Mouse (Mus musculus) midbrain, embryonic 12.5 days (tissue): ENCODE data around the gene Ifnab. TPM values are rescaled to one million over a fixed set of nuclear protein-coding genes. Genes with fewer than 3 reads are reported as not detected.

Experiments used
- ATAC-seq: fragments of 200-750 bp; cut with Nextera tagmentation; 2 replicates; pipeline ENCODE4 v1.8.0; 2017; ENCODE audit warnings: low read depth, moderate TSS enrichment, moderate library complexity; ENCODE audit not compliant: low FRiP score
- H3K27ac ChIP-seq: fragments of 300-500 bp; sonication (generic); replicated peaks from 2 replicates; pipeline ENCODE4 v1.5.1; 2016; ENCODE audit warnings: mild to moderate bottlenecking
- H3K27me3 ChIP-seq: fragments of 300-500 bp; sonication (generic); 2 replicates; pipeline ENCODE4 v1.6.1; 2016; ENCODE audit warnings: mild to moderate bottlenecking
- H3K36me3 ChIP-seq: fragments of 300-500 bp; sonication (generic); 2 replicates; pipeline ENCODE4 v1.6.1; 2016
- H3K4me1 ChIP-seq: fragments of 300-500 bp; sonication (generic); 2 replicates; pipeline ENCODE4 v1.6.1; 2016
- H3K4me2 ChIP-seq: fragments of 300-500 bp; sonication (generic); replicated peaks from 2 replicates; pipeline ENCODE4 v1.6.1; 2016; ENCODE audit warnings: mild to moderate bottlenecking, moderate library complexity
- H3K4me3 ChIP-seq: fragments of 300-500 bp; sonication (generic); 2 replicates; pipeline ENCODE4 v1.5.1; 2016; ENCODE audit warnings: mild to moderate bottlenecking
- H3K9ac ChIP-seq: fragments of 300-500 bp; sonication (generic); replicated peaks from 2 replicates; pipeline ENCODE4 v1.6.1; 2016; ENCODE audit warnings: mild to moderate bottlenecking, moderate library complexity
- H3K9me3 ChIP-seq: fragments of 300-500 bp; sonication (generic); 2 replicates; pipeline ENCODE4 v1.6.1; 2016; ENCODE audit warnings: mild to moderate bottlenecking
- WGBS: fragments of 180-500 bp; shearing (Covaris S2); methylation state at CpG from one replicate; pipeline ENCODE4 v1.1.7; 2016; 5-methylcytosine and 5-hydroxymethylcytosine counted together
- polyA plus RNA-seq: library from polyadenylated mRNA; unstranded; fragments of >200 nt; fragmentation: Nextera tagmentation; extraction: Ambion mirVana; gene quantifications from 2 replicates; pipeline ENCODE4 v1.2.1, GENCODE M21; 2016

Gene Ifnab
- polyA plus RNA-seq: not detected in 2 replicates

DNA sequence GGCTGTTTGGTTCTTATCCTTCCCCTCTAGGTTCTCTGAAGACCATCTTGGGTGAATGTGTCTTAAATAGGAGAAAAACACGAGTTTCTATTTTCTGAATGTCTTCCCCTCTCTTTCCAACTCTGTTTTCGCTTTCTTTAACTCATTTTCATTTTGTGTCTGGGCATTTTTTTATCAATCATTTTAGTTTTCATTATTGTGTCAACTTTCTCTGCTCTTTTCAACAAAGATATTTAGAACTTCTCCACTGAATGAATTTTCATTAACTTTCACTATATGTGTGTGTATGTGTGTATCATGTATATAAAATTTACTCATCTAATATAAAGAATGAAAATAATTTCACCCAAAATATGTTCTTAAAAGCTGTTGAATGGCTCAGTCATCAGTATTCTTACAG, at the start of gene Ifnab:
Gene Ifnab (minus strand): TSS at position 101 of the 400 bp plus-strand sequence.
- Histone ChIP-seq H3K36me3 (no peaks in the 10 kb centered on the region), H3K27me3 (no peaks in the 10 kb centered on the region), H3K9me3 (no peaks in the 10 kb centered on the region), H3K4me3 (no peak within 1 kb of the TSS), H3K4me2 (no peak within 1 kb of the TSS), H3K4me1 (no peaks in the 10 kb centered on the region), H3K27ac (no peak within 1 kb of the TSS), H3K9ac (no peak within 1 kb of the TSS)
- no peak for ATAC-seq
- WGBS: 72% methylated on average over 2 of the region's 2 CpGs

- H3K9ac ChIP-seq: no peak overlapping the region
Observed at GRCm38 (mm10) chr4:88739036-88739435, 47.9 kb upstream of the Ifnab start.

DNA sequence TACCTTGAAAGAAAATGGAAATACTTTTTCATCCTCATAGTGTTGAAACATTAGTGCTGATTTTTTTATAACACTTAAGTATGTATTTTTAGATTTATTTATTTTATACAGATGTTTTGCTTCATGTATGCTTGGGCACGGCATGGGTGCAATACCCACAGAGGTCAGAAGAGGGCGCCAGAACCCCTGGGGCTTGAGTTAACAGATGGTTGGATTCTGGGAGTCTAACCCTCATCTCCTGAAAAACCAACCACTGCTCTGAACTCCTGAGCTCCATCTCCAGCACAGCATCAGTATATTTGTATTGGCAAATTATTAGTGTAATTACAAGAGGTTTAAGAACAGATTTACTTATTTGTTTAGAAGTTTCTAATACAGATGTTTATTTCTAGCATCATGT, 47.3 kb upstream of the Ifnab start:
- 1% methylated on average over 2 of the region's 2 CpGs for WGBS
- Histone ChIP-seq H3K4me2 (no peak overlapping the region), H3K27ac (no peak overlapping the region), H3K27me3 (no peaks in the 10 kb centered on the region), H3K9me3 (no peaks in the 10 kb centered on the region), H3K36me3 (no peaks in the 10 kb centered on the region), H3K4me3 (no peak overlapping the region), H3K4me1 (no peaks in the 10 kb centered on the region), H3K9ac (no peak overlapping the region)
- peak; percentile 44; the same call in 1 of the 2 replicates for ATAC-seq

More at GRCm38 (mm10) chr4:88739036-88739435, 47.9 kb upstream of the Ifnab start:
- Histone ChIP-seq H3K4me2 (no peak overlapping the region), H3K36me3 (no peaks in the 10 kb centered on the region), H3K27ac (no peak overlapping the region), H3K4me1 (no peaks in the 10 kb centered on the region), H3K9me3 (no peaks in the 10 kb centered on the region), H3K27me3 (no peaks in the 10 kb centered on the region), H3K4me3 (no peak overlapping the region)
- no peak for ATAC-seq
- 90% methylated on average over 6 of the region's 6 CpGs for WGBS

DNA sequence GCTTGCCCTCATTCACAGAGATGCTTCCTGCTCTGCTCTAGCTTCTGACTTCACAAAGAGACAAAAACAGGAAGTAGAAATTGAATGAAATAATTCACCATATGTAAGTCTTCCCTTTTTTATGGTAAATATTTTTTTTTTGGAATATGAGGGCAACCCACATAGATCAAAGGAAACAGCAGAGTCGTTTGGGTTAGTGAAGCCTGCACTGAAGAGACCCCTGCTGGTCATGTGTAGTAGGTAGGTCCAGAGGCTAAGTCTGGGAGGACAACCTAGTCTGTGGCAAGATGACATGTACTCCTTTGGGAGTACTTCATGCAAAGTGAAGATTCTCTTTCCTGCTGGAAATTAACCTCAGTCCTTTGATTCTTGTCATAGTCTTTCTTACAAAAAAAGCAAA, 36.2 kb upstream of the Ifnab start:
- no peak overlapping the region for H3K4me2 ChIP-seq
- H3K4me1 ChIP-seq: no peaks in the 10 kb centered on the region
- ATAC-seq: no peak
- H3K27ac ChIP-seq: no peak overlapping the region
- no peaks in the 10 kb centered on the region for H3K9me3 ChIP-seq
- H3K27me3 ChIP-seq: no peaks in the 10 kb centered on the region
- no peaks in the 10 kb centered on the region for H3K36me3 ChIP-seq
- WGBS: 3% methylated on average over 1 of the region's 1 CpGs
- no peak overlapping the region for H3K4me3 ChIP-seq
- H3K9ac ChIP-seq: no peak overlapping the region

DNA sequence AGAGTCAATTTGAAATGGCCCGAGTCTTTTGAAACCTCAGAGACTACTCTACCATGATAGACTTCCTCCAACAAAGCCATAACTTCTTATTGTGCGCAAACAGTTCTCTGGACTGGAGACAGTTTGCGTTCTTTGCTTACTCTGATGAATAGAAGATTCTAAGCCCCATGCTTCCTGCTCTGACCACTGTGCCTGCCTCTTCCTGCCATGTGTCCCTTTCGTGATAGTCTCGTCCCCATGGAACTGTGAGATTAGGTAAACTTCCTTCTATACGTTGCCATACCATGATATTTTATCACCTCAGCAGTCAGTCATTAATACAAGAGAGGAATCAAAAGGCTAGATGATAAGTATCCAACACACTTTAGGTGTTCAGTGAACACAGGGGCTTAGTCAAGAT, 35.6 kb upstream of the Ifnab start:
- ATAC-seq: no peak
- Histone ChIP-seq H3K36me3 (no peaks in the 10 kb centered on the region), H3K9me3 (no peaks in the 10 kb centered on the region), H3K4me2 (no peak overlapping the region), H3K4me1 (no peaks in the 10 kb centered on the region), H3K27ac (no peak overlapping the region), H3K27me3 (no peaks in the 10 kb centered on the region), H3K4me3 (no peak overlapping the region), H3K9ac (no peak overlapping the region)
- 85% methylated on average over 6 of the region's 6 CpGs for WGBS

- no peak overlapping the region for H3K9ac ChIP-seq
- peaks cover 20% of the 10 kb centered on the region for H3K4me1 ChIP-seq
- H3K4me3 ChIP-seq: no peak overlapping the region
- H3K36me3 ChIP-seq: peaks cover 8% of the 10 kb centered on the region
- H3K27me3 ChIP-seq: no peaks in the 10 kb centered on the region
- no peak overlapping the region for H3K27ac ChIP-seq
- no peak for ATAC-seq
- WGBS: 71% methylated on average over 8 of the region's 8 CpGs
- H3K9me3 ChIP-seq: no peaks in the 10 kb centered on the region
- H3K4me2 ChIP-seq: no peak overlapping the region
Observed at GRCm38 (mm10) chr4:88723497-88724090, 32.4 kb upstream of the Ifnab start.

DNA sequence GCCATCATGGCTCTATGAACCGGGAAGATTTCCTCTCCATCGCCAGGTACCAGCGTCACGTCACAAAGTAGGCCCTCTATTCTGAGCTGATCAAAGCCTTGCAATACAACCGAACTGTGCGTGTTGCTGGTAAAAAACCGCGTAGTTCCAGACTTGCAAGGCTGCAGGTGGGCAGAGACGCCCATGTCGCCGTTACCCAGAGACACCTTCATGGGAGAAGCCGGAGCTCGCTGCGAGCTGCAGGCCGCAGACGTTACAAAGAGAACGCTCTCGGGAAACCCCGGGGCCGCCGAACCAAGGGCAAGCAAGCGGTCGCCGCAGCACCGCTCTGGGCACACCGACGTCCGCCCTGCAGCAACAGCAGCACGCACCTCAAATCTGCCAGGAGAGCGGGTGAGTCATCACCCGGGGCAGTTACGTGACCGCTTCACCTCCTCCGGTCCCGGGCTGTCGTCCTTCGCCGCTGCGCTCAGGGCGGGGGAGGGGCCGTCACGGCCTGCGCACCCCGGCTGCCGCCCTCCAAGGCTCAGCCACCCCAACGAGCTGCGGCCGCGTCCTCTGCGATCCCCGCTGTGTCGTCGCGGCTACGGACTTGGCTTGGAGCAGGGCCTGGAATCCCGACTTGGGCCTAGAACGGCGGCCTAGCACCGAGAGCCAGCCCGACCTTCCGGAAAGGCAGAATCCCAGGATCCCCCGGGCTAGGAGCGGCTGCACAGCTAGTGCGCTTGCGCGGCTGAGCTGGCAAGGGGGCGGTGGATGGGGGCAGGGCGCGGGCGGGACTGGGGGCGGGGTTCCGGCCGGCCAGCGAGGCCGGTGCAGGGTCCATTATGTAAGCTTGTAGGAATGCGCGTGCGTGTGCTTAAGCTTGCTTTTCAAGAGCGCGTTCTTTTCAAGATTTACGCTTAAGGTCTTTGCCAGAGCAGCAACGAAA, 30.9 kb upstream of the Ifnab start, which contains the start of the genes Gm26566 and Klhl9:
Gene Gm26566 (plus strand): TSS at position 15 of the 931 bp plus-strand sequence.
Gene Klhl9 (minus strand): TSS at position 675 of the 931 bp plus-strand sequence.
- peak within 1 kb of the TSS; percentile 93 for H3K4me3 ChIP-seq
- H3K27me3 ChIP-seq: no peaks in the 10 kb centered on the region
- ATAC-seq: peak; percentile 98
- H3K4me1 ChIP-seq: peaks cover 26% of the 10 kb centered on the region
- peak within 1 kb of the TSS; percentile 79 for H3K4me2 ChIP-seq
- peak within 1 kb of the TSS; percentile 83 for H3K9ac ChIP-seq
- peaks cover 13% of the 10 kb centered on the region for H3K36me3 ChIP-seq
- peak within 1 kb of the TSS; percentile 92 for H3K27ac ChIP-seq
- under 1% methylated on average over 82 of the region's 82 CpGs for WGBS
- no peaks in the 10 kb centered on the region for H3K9me3 ChIP-seq

GRCm38 (mm10) chr4:88718715-88719114, 27.6 kb upstream of the Ifnab start:
- no peaks in the 10 kb centered on the region for H3K27me3 ChIP-seq
- H3K4me2 ChIP-seq: peak overlapping the region; percentile 50
- peaks cover 30% of the 10 kb centered on the region for H3K36me3 ChIP-seq
- ATAC-seq: no peak
- H3K27ac ChIP-seq: no peak overlapping the region
- peak overlapping the region; percentile 34 for H3K4me3 ChIP-seq
- peaks cover 26% of the 10 kb centered on the region for H3K4me1 ChIP-seq
- WGBS: 69% methylated on average over 1 of the region's 1 CpGs
- H3K9me3 ChIP-seq: no peaks in the 10 kb centered on the region
- no peak overlapping the region for H3K9ac ChIP-seq

- peaks cover 33% of the 10 kb centered on the region for H3K36me3 ChIP-seq
- H3K27me3 ChIP-seq: no peaks in the 10 kb centered on the region
- no peak for ATAC-seq
- H3K9ac ChIP-seq: no peak overlapping the region
- peaks cover 12% of the 10 kb centered on the region for H3K4me1 ChIP-seq
- H3K4me2 ChIP-seq: no peak overlapping the region
- H3K27ac ChIP-seq: no peak overlapping the region
- H3K4me3 ChIP-seq: no peak overlapping the region
- no peaks in the 10 kb centered on the region for H3K9me3 ChIP-seq
Observed at GRCm38 (mm10) chr4:88715059-88715458, 23.9 kb upstream of the Ifnab start.

- no peak for ATAC-seq
- no peak overlapping the region for H3K9ac ChIP-seq
- H3K27ac ChIP-seq: no peak overlapping the region
- peaks cover 10% of the 10 kb centered on the region for H3K4me1 ChIP-seq
- no peak overlapping the region for H3K4me2 ChIP-seq
- H3K4me3 ChIP-seq: no peak overlapping the region
- H3K27me3 ChIP-seq: no peaks in the 10 kb centered on the region
- H3K9me3 ChIP-seq: no peaks in the 10 kb centered on the region
- peaks cover 31% of the 10 kb centered on the region for H3K36me3 ChIP-seq
- WGBS: 92% methylated on average over 1 of the region's 1 CpGs
Observed at GRCm38 (mm10) chr4:88714281-88714680, 23.1 kb upstream of the Ifnab start.

GRCm38 (mm10) chr4:88707128-88707826, 16.1 kb upstream of the Ifnab start:
- H3K27ac ChIP-seq: no peak overlapping the region
- H3K4me1 ChIP-seq: no peaks in the 10 kb centered on the region
- no peak for ATAC-seq
- no peak overlapping the region for H3K4me2 ChIP-seq
- no peaks in the 10 kb centered on the region for H3K27me3 ChIP-seq
- no peak overlapping the region for H3K4me3 ChIP-seq
- 92% methylated on average over 1 of the region's 1 CpGs for WGBS
- H3K9ac ChIP-seq: no peak overlapping the region
- H3K36me3 ChIP-seq: no peaks in the 10 kb centered on the region
- no peaks in the 10 kb centered on the region for H3K9me3 ChIP-seq

GRCm38 (mm10) chr4:88705924-88706323, 14.8 kb upstream of the Ifnab start:
- Histone ChIP-seq H3K9me3 (no peaks in the 10 kb centered on the region), H3K4me1 (no peaks in the 10 kb centered on the region), H3K9ac (no peak overlapping the region), H3K27ac (no peak overlapping the region), H3K36me3 (no peaks in the 10 kb centered on the region), H3K4me2 (no peak overlapping the region), H3K27me3 (no peaks in the 10 kb centered on the region), H3K4me3 (no peak overlapping the region)
- no peak for ATAC-seq
- 36% methylated on average over 3 of the region's 3 CpGs for WGBS
